Mouse (Mus musculus) embryonic fibroblast, embryonic 13.5 days (primary cell): Measurements from ENCODE around the gene Catsperd.

Source experiments
- CTCF ChIP-seq: IDR thresholded peaks from 2 replicates; pipeline ENCODE4 v1.5.1; 2011; ENCODE audit warnings: mild to moderate bottlenecking, control low read depth, low read length, moderate library complexity, borderline replicate concordance; ENCODE audit not compliant: insufficient read depth
- POLR2A ChIP-seq: IDR thresholded peaks from 2 replicates; pipeline ENCODE4 v1.6.1; 2011; ENCODE audit warnings: low read depth, mild to moderate bottlenecking, control low read depth, low read length, moderate library complexity

GRCm38 (mm10) chr17:56673647-56674416 lies 45.9 kb downstream of the Catsperd start:
- TF ChIP-seq CTCF, result no peak
- TF ChIP-seq POLR2A, result no peak
